Mouse (Mus musculus) layer of hippocampus, adult 9-11 months (tissue): ENCODE measurements around the gene Snupn.
"Not testable (repeated sequence)": the region's sequence is repeated elsewhere in the genome, so short reads cannot be mapped to it uniquely, and the experiment has no call there.

Source experiments
- DNase-seq: peaks from one replicate; pipeline ENCODE4 v3.0.0; 2022

The Snupn gene

GRCm38 (mm10) chr9:56936861-56937222 lies 13.8 kb upstream of the Snupn start:
- no peak for DNase-seq

- DNase-seq: peak; percentile 93
Measured at GRCm38 (mm10) chr9:56937223-56938160, 13.2 kb upstream of the Snupn start, which contains the start of gene Imp3. Gene Imp3, plus strand, starts transcription at chr9:56937475.

GRCm38 (mm10) chr9:56938374-56938773 lies 12.3 kb upstream of the Snupn start:
- DNase-seq: no peak

- DNase-seq: not testable (repeated sequence)
Measured at GRCm38 (mm10) chr9:56947481-56947880, 3.2 kb upstream of the Snupn start.

GRCm38 (mm10) chr9:56948699-56949098 lies 2.0 kb upstream of the Snupn start:
- not testable (repeated sequence) for DNase-seq

- DNase-seq: no peak
Measured at GRCm38 (mm10) chr9:56949767-56950166, 911 bp upstream of the Snupn start.

- no peak for DNase-seq
Measured at GRCm38 (mm10) chr9:56953562-56953961, 2.9 kb downstream of the Snupn start.

GRCm38 (mm10) chr9:56956966-56957675 lies 6.4 kb downstream of the Snupn start:
- DNase-seq: no peak

- DNase-seq: no peak
Measured at GRCm38 (mm10) chr9:56958689-56959088, 8.0 kb downstream of the Snupn start.

- no peak for DNase-seq
Measured at GRCm38 (mm10) chr9:56961591-56961990, 10.9 kb downstream of the Snupn start.

- no peak for DNase-seq
Measured at GRCm38 (mm10) chr9:56970158-56970557, 19.5 kb downstream of the Snupn start.

- no peak for DNase-seq
Measured at GRCm38 (mm10) chr9:56973960-56974524, 23.4 kb downstream of the Snupn start.

GRCm38 (mm10) chr9:56975199-56975598 lies 24.5 kb downstream of the Snupn start:
- DNase-seq: no peak

- no peak for DNase-seq
Measured at GRCm38 (mm10) chr9:56980186-56980585, 29.5 kb downstream of the Snupn start.

- DNase-seq: no peak
Measured at GRCm38 (mm10) chr9:56981502-56981901, 30.8 kb downstream of the Snupn start.

- DNase-seq: peak; percentile 80
Measured at GRCm38 (mm10) chr9:56994286-56995197, 43.9 kb downstream of the Snupn start, which contains the start of gene Ptpn9. Gene Ptpn9, plus strand, starts transcription at chr9:56994923.

GRCm38 (mm10) chr9:56995198-56996027 lies 44.7 kb downstream of the Snupn start:
- no peak for DNase-seq

- DNase-seq: no peak
Measured at GRCm38 (mm10) chr9:56996028-56996346, 45.3 kb downstream of the Snupn start.

GRCm38 (mm10) chr9:56997206-56997605 lies 46.5 kb downstream of the Snupn start:
- not testable (repeated sequence) for DNase-seq

GRCm38 (mm10) chr9:57003011-57003410 lies 52.3 kb downstream of the Snupn start:
- DNase-seq: no peak

GRCm38 (mm10) chr9:57012393-57012792 lies 61.7 kb downstream of the Snupn start:
- DNase-seq: no peak

GRCm38 (mm10) chr9:57012895-57013294 lies 62.2 kb downstream of the Snupn start:
- no peak for DNase-seq
